Mouse (Mus musculus): Measurements from ENCODE around the gene Smim5. TPM values are rescaled to one million over a fixed set of nuclear protein-coding genes. Genes with fewer than 3 reads are reported as not detected.

Smim5 gene
- total RNA-seq, 4 experiments from 2014 or later: 0.61 to 0.88 (median 0.72) TPM; not detected in 1

- DNase-seq (ENCODE audit: low spot score in 2 of 2): no peak
Observed at GRCm38 (mm10) chr11:115921986-115922385, 22.2 kb downstream of the Smim5 start.

GRCm38 (mm10) chr11:115929031-115929430, 29.3 kb downstream of the Smim5 start:
- DNase-seq (ENCODE audit: low spot score in 2 of 2): no peak

DNA sequence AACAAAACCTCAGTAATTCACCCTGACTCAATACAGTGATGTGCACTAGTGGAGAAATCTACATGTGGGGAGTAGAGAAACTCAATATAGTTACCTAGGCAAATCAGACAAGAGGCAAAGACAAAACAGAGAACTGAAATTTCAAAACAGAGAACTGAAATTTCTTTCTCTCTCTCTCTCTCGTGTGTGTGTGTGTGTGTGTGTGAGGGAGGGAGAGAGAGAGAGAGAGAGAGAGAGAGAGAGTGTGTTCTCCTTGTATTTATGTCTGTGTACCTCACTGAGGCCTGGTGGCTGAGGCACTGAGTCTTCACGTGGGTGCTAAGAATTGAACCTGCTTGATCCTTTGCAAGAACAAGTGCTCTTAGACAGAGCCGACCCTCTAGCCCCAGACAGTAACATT, 30.1 kb downstream of the Smim5 start:
- no peak for DNase-seq (ENCODE audit: low spot score in 2 of 2)

DNA sequence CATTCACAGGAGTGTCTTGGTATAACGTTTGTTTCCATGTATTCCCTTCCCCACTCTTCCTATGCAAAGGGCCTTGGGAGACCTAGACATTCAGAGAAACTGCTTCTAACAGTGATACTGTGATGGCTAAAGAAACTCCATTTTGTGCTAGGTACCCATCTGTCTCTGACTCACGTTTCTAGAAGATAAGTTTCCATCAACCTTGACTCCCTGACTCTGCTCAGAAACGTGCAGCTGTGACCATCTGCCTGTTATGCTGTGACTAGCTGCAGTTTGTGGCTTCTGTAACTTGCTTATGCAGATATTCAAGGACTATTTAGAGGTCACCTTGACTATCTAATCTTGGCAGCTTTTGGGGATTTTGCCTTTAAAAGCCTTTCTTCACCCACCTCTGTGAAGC, 31.5 kb downstream of the Smim5 start:
- no peak for DNase-seq (ENCODE audit: low spot score in 2 of 2)

DNA sequence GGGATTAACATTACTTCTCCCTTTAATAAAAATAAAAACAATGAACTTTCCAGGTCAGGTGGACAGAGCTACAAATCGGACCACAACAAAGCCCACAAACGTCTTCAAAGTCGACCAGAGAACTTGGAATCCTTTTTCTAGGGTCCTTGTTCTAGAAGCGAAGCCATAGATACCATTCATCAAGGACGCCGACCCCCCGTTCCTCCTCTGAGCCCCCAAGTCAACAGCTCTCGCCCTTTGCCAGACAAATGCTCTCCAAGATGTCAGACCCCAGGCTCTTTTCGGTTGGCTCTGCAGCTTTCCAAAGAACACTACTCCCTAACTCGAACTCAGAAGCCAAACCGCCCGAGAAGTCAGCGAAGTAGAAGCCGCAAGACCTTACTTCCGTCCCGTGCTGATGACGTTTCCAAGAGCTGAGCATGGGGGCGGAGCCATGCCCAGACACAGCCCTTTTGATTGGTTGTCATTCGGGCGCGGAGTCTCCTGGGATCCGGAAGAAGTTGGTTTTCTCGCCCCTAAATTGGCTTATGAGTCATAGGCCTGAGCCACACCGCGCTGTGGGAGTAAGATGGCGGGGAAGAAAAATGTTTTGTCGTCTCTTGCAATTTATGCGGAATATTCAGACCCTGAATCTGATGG, 33.5 kb downstream of the Smim5 start, which contains the start of the genes Sap30bp and Recql5:
TSS of gene Sap30bp (plus strand) at position 175 of the 639 bp plus-strand sequence.
TSS of gene Recql5 (minus strand) at position 370 of the 639 bp plus-strand sequence.
- peak; percentile 92 to 95 for DNase-seq (ENCODE audit: low spot score in 2 of 2)

GRCm38 (mm10) chr11:115933747-115934110, 34.0 kb downstream of the Smim5 start:
- no peak for DNase-seq (ENCODE audit: low spot score in 2 of 2)

- peak; percentile 25 to 38 for DNase-seq (ENCODE audit: low spot score in 2 of 2)
Observed at GRCm38 (mm10) chr11:115939690-115940329, 40.0 kb downstream of the Smim5 start.

- DNase-seq (ENCODE audit: low spot score in 2 of 2): no peak
Observed at GRCm38 (mm10) chr11:115941980-115942379, 42.2 kb downstream of the Smim5 start.

DNA sequence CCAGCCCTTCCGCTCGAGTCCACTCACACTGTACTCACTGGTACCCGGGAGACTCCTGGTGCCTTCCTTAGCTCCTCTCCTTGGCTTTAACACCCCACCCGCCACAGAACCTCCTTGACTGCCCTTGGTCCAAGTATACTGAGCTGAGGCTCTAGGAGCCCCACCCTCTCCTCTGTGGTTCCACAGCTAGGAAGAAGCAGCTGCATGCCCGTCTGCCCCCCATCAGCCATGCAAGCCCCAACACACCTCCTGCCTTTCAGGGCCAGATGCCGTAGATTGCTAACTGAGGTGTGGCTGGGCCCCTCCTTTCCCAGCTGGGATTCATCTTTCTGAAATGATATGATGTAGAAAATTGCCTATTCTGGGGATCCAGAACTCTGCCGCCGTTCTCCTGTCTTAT, 45.5 kb downstream of the Smim5 start:
- no peak for DNase-seq (ENCODE audit: low spot score in 2 of 2)

DNA sequence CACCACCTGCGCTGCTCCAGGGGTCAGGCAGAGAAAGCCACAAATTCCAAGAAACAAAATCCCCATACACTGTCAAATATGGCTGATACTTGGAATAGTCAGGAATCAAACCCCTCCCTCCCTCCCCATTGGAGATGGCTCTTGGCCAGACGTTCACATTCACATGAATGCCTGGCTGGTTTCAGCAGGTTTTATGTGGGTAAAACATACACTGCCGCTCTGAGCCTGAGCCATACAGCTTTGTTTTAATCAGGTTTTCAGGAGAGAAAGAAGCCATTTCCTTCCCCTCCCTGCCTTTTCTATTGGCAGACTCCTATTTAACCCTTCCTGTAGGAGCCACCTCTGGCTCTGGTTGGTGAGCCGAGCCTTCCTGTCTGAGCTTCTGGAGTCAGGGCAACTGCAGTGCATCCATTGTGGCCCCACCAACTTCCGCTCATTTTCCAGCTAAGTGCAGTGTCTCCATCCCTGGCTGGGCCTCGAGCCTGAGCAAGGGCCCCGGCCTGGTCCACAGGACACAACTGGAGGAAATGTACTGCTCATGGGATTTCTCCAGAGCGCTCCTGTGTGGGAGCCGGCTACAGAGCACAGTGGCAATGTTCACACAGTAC, 46.6 kb downstream of the Smim5 start:
- DNase-seq (ENCODE audit: low spot score in 2 of 2): no peak

GRCm38 (mm10) chr11:115948316-115948715, 48.5 kb downstream of the Smim5 start:
- no peak for DNase-seq (ENCODE audit: low spot score in 2 of 2)

GRCm38 (mm10) chr11:115950719-115951118, 51.0 kb downstream of the Smim5 start:
- DNase-seq (ENCODE audit: low spot score in 2 of 2): no peak

DNA sequence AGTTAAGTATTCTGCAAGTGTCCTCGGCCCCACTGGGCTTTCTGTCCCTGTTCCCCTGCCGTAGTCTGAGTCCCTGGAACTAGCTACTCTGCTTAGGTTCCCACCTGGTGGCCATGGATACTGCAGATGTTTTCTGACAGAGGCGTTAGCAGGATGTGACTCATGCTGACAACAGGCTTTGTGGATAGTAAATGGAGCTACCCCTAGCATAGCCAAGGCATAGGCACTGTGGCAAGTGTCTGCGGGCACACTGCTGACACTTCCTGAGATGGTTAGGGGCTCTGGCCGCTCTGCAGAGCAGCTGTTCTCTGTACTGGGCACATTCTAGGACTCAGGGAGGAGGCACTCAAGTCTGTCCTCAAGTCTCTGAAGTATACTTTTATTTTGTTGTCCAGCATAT, 54.9 kb downstream of the Smim5 start:
- DNase-seq (ENCODE audit: low spot score in 2 of 2): no peak

- DNase-seq (ENCODE audit: low spot score in 2 of 2): no peak
Observed at GRCm38 (mm10) chr11:115955195-115955858, 55.6 kb downstream of the Smim5 start.

Other genes with a start within 250 kb of the Smim5 start
- 10 to 100 TPM; 60.8 to 77.6 (median 67.7) TPM for gene Grb2, start 191.4 kb upstream of the Smim5 start, total RNA-seq (2022)
- gene Tmem94, start 134.5 kb upstream of the Smim5 start, total RNA-seq (2022): 100 to 1,000 TPM in 3 of 4 experiments, 10 to 100 TPM in 1; 90.5 to 118 (median 104) TPM
- gene Caskin2, start 86.3 kb upstream of the Smim5 start, total RNA-seq (2022): 10 to 100 TPM; 11.6 to 14.6 (median 12.3) TPM
- gene Tsen54, start 85.2 kb upstream of the Smim5 start, total RNA-seq (2022): 1 to 10 TPM; 4.8 to 7.2 (median 5.7) TPM
- gene Llgl2, start 75.9 kb upstream of the Smim5 start, total RNA-seq (2022): 10 to 100 TPM in 2 of 4 experiments, 1 to 10 TPM in 2; 6.6 to 20.8 (median 9.5) TPM
- not detected for gene Myo15b, start 41.6 kb upstream of the Smim5 start, total RNA-seq (2022)
- not detected for gene Smim6, start 12.1 kb downstream of the Smim5 start, total RNA-seq (2022)
- 10 to 100 TPM in 2 of 4 experiments, 1 to 10 TPM in 2; 7.7 to 15.7 (median 9.7) TPM for gene Sap30bp, start 33.3 kb downstream of the Smim5 start, total RNA-seq (2022)
- gene Recql5, start 33.5 kb downstream of the Smim5 start, total RNA-seq (2022): 1 to 10 TPM; 5.0 to 9.5 (median 6.5) TPM
- 1 to 10 TPM; 1.5 to 4.4 (median 3.1) TPM for gene Itgb4, start 74.7 kb downstream of the Smim5 start, total RNA-seq (2022)
- 1 to 10 TPM; 1.6 to 3.1 (median 2.7) TPM for gene Galk1, start 112.8 kb downstream of the Smim5 start, total RNA-seq (2022)
- 10 to 100 TPM; 45.7 to 88.7 (median 59.5) TPM for gene H3f3b, start 128.0 kb downstream of the Smim5 start, total RNA-seq (2022)
- gene Unk, start 130.4 kb downstream of the Smim5 start, total RNA-seq (2022): 1 to 10 TPM; 4.3 to 6.8 (median 5.3) TPM
- under 1 TPM; 0.34 to 0.56 (median 0.46) TPM for gene Unc13d, start 178.0 kb downstream of the Smim5 start, total RNA-seq (2022)
- gene Wbp2, start 187.0 kb downstream of the Smim5 start, total RNA-seq (2022): 10 to 100 TPM; 78.6 to 91.0 (median 90.1) TPM
- gene Trim47, start 227.2 kb downstream of the Smim5 start, total RNA-seq (2022): 1 to 10 TPM; 5.7 to 7.6 (median 6.3) TPM
- gene Trim65, start 231.2 kb downstream of the Smim5 start, total RNA-seq (2022): 1 to 10 TPM; 3.4 to 4.5 (median 4.0) TPM
- gene Mrpl38, start 238.9 kb downstream of the Smim5 start, total RNA-seq (2022): 10 to 100 TPM; 46.4 to 51.6 (median 50.3) TPM

Data from gastrocnemius, adult 8-10 months (tissue).